Mouse (Mus musculus): ENCODE measurements around the gene Tnfrsf21. TPM values are rescaled to one million over a fixed set of nuclear protein-coding genes. Genes with fewer than 3 reads are reported as not detected.

The Tnfrsf21 gene
- polyA plus RNA-seq, 1 experiment from 2014 or later, result 15.6 TPM

- Histone ChIP-seq H3K9ac (ENCODE audit: low read length) (no peak overlapping the region), H3K4me1 (ENCODE audit: control insufficient read depth, insufficient read depth, low read length) (no peaks in the 10 kb centered on the region), H3K27ac (replicated peaks; ENCODE audit: low read depth, low read length) (no peak overlapping the region), H3K4me2 (ENCODE audit: low read depth, severe bottlenecking) (no peak overlapping the region), H3K9me3 (ENCODE audit: control insufficient read depth, low read length) (no peaks in the 10 kb centered on the region), H3K4me3 (ENCODE audit: low read depth, low read length) (no peak overlapping the region), H3K27me3 (ENCODE audit: control insufficient read depth, insufficient read depth, low read length) (no peaks in the 10 kb centered on the region), H3K36me3 (ENCODE audit: control insufficient read depth, insufficient read depth, low read length) (no peaks in the 10 kb centered on the region)
- 81% methylated on average over 3 of the region's 3 CpGs for WGBS
- DNase-seq (ENCODE audit: low spot score), result no peak
- no peak for ATAC-seq (ENCODE audit: insufficient number of reproducible peaks, low FRiP score, low TSS enrichment, low read depth)
Observed at GRCm38 (mm10) chr17:43029546-43029945, 13.2 kb downstream of the Tnfrsf21 start.

GRCm38 (mm10) chr17:43030290-43030689 lies 13.9 kb downstream of the Tnfrsf21 start:
- Histone ChIP-seq H3K4me3 (ENCODE audit: low read depth, low read length) (no peak overlapping the region), H3K27me3 (ENCODE audit: control insufficient read depth, insufficient read depth, low read length) (no peaks in the 10 kb centered on the region), H3K9me3 (ENCODE audit: control insufficient read depth, low read length) (no peaks in the 10 kb centered on the region), H3K9ac (ENCODE audit: low read length) (no peak overlapping the region), H3K36me3 (ENCODE audit: control insufficient read depth, insufficient read depth, low read length) (no peaks in the 10 kb centered on the region), H3K4me1 (ENCODE audit: control insufficient read depth, insufficient read depth, low read length) (no peaks in the 10 kb centered on the region), H3K4me2 (ENCODE audit: low read depth, severe bottlenecking) (no peak overlapping the region), H3K27ac (replicated peaks; ENCODE audit: low read depth, low read length) (no peak overlapping the region)
- ATAC-seq (ENCODE audit: insufficient number of reproducible peaks, low FRiP score, low TSS enrichment, low read depth) (no peak), DNase-seq (ENCODE audit: low spot score) (no peak)
- WGBS, result 89% methylated on average over 3 of the region's 3 CpGs

GRCm38 (mm10) chr17:43032489-43033036 lies 16.2 kb downstream of the Tnfrsf21 start:
- no peaks in the 10 kb centered on the region for H3K9me3 ChIP-seq (ENCODE audit: control insufficient read depth, low read length)
- H3K4me3 ChIP-seq (ENCODE audit: low read depth, low read length), result no peak overlapping the region
- DNase-seq (ENCODE audit: low spot score), result no peak
- H3K4me2 ChIP-seq (ENCODE audit: low read depth, severe bottlenecking), result no peak overlapping the region
- no peak overlapping the region for H3K27ac ChIP-seq (replicated peaks; ENCODE audit: low read depth, low read length)
- H3K27me3 ChIP-seq (ENCODE audit: control insufficient read depth, insufficient read depth, low read length), result no peaks in the 10 kb centered on the region
- no peaks in the 10 kb centered on the region for H3K4me1 ChIP-seq (ENCODE audit: control insufficient read depth, insufficient read depth, low read length)
- no peaks in the 10 kb centered on the region for H3K36me3 ChIP-seq (ENCODE audit: control insufficient read depth, insufficient read depth, low read length)
- 84% methylated on average over 8 of the region's 8 CpGs for WGBS
- no peak overlapping the region for H3K9ac ChIP-seq (ENCODE audit: low read length)
- no peak for ATAC-seq (ENCODE audit: insufficient number of reproducible peaks, low FRiP score, low TSS enrichment, low read depth)

GRCm38 (mm10) chr17:43035386-43035785 lies 19.0 kb downstream of the Tnfrsf21 start:
- H3K27ac ChIP-seq (replicated peaks; ENCODE audit: low read depth, low read length), result no peak overlapping the region
- H3K36me3 ChIP-seq (ENCODE audit: control insufficient read depth, insufficient read depth, low read length), result peaks cover 6% of the 10 kb centered on the region
- DNase-seq (ENCODE audit: low spot score) (no peak), ATAC-seq (ENCODE audit: insufficient number of reproducible peaks, low FRiP score, low TSS enrichment, low read depth) (no peak)
- no peaks in the 10 kb centered on the region for H3K27me3 ChIP-seq (ENCODE audit: control insufficient read depth, insufficient read depth, low read length)
- H3K9me3 ChIP-seq (ENCODE audit: control insufficient read depth, low read length), result no peaks in the 10 kb centered on the region
- no peak overlapping the region for H3K4me2 ChIP-seq (ENCODE audit: low read depth, severe bottlenecking)
- H3K4me3 ChIP-seq (ENCODE audit: low read depth, low read length), result no peak overlapping the region
- no peak overlapping the region for H3K9ac ChIP-seq (ENCODE audit: low read length)
- no peaks in the 10 kb centered on the region for H3K4me1 ChIP-seq (ENCODE audit: control insufficient read depth, insufficient read depth, low read length)
- 97% methylated on average over 2 of the region's 2 CpGs for WGBS

GRCm38 (mm10) chr17:43036058-43036757 lies 19.9 kb downstream of the Tnfrsf21 start:
- H3K27ac ChIP-seq (replicated peaks; ENCODE audit: low read depth, low read length), result no peak overlapping the region
- no peak overlapping the region for H3K4me2 ChIP-seq (ENCODE audit: low read depth, severe bottlenecking)
- H3K36me3 ChIP-seq (ENCODE audit: control insufficient read depth, insufficient read depth, low read length), result peaks cover 6% of the 10 kb centered on the region
- no peaks in the 10 kb centered on the region for H3K27me3 ChIP-seq (ENCODE audit: control insufficient read depth, insufficient read depth, low read length)
- no peaks in the 10 kb centered on the region for H3K4me1 ChIP-seq (ENCODE audit: control insufficient read depth, insufficient read depth, low read length)
- ATAC-seq (ENCODE audit: insufficient number of reproducible peaks, low FRiP score, low TSS enrichment, low read depth) (no peak), DNase-seq (ENCODE audit: low spot score) (no peak)
- no peaks in the 10 kb centered on the region for H3K9me3 ChIP-seq (ENCODE audit: control insufficient read depth, low read length)
- no peak overlapping the region for H3K4me3 ChIP-seq (ENCODE audit: low read depth, low read length)
- 86% methylated on average over 10 of the region's 10 CpGs for WGBS
- no peak overlapping the region for H3K9ac ChIP-seq (ENCODE audit: low read length)

GRCm38 (mm10) chr17:43040571-43040970 lies 24.2 kb downstream of the Tnfrsf21 start:
- Histone ChIP-seq H3K9me3 (ENCODE audit: control insufficient read depth, low read length) (no peaks in the 10 kb centered on the region), H3K9ac (ENCODE audit: low read length) (no peak overlapping the region), H3K27me3 (ENCODE audit: control insufficient read depth, insufficient read depth, low read length) (no peaks in the 10 kb centered on the region), H3K36me3 (ENCODE audit: control insufficient read depth, insufficient read depth, low read length) (peaks cover 6% of the 10 kb centered on the region), H3K27ac (replicated peaks; ENCODE audit: low read depth, low read length) (no peak overlapping the region), H3K4me3 (ENCODE audit: low read depth, low read length) (no peak overlapping the region), H3K4me2 (ENCODE audit: low read depth, severe bottlenecking) (no peak overlapping the region), H3K4me1 (ENCODE audit: control insufficient read depth, insufficient read depth, low read length) (no peaks in the 10 kb centered on the region)
- DNase-seq (ENCODE audit: low spot score) (no peak), ATAC-seq (ENCODE audit: insufficient number of reproducible peaks, low FRiP score, low TSS enrichment, low read depth) (no peak)
- 93% methylated on average over 3 of the region's 3 CpGs for WGBS

- H3K27me3 ChIP-seq (ENCODE audit: control insufficient read depth, insufficient read depth, low read length), result no peaks in the 10 kb centered on the region
- 93% methylated on average over 2 of the region's 2 CpGs for WGBS
- ATAC-seq (ENCODE audit: insufficient number of reproducible peaks, low FRiP score, low TSS enrichment, low read depth) (no peak), DNase-seq (ENCODE audit: low spot score) (no peak)
- no peak overlapping the region for H3K27ac ChIP-seq (replicated peaks; ENCODE audit: low read depth, low read length)
- H3K36me3 ChIP-seq (ENCODE audit: control insufficient read depth, insufficient read depth, low read length), result no peaks in the 10 kb centered on the region
- H3K9me3 ChIP-seq (ENCODE audit: control insufficient read depth, low read length), result no peaks in the 10 kb centered on the region
- H3K4me1 ChIP-seq (ENCODE audit: control insufficient read depth, insufficient read depth, low read length), result no peaks in the 10 kb centered on the region
- no peak overlapping the region for H3K4me2 ChIP-seq (ENCODE audit: low read depth, severe bottlenecking)
- H3K4me3 ChIP-seq (ENCODE audit: low read depth, low read length), result no peak overlapping the region
- H3K9ac ChIP-seq (ENCODE audit: low read length), result no peak overlapping the region
Observed at GRCm38 (mm10) chr17:43050619-43051018, 34.3 kb downstream of the Tnfrsf21 start.

GRCm38 (mm10) chr17:43052791-43053190 lies 36.4 kb downstream of the Tnfrsf21 start:
- H3K4me2 ChIP-seq (ENCODE audit: low read depth, severe bottlenecking), result no peak overlapping the region
- whole genome bisulfite sequencing, result 88% methylated on average over 1 of the region's 1 CpGs
- H3K27ac ChIP-seq (replicated peaks; ENCODE audit: low read depth, low read length), result no peak overlapping the region
- H3K4me3 ChIP-seq (ENCODE audit: low read depth, low read length), result no peak overlapping the region
- ATAC-seq (ENCODE audit: insufficient number of reproducible peaks, low FRiP score, low TSS enrichment, low read depth), result no peak
- H3K9ac ChIP-seq (ENCODE audit: low read length), result no peak overlapping the region
- no peak for DNase-seq (ENCODE audit: low spot score)
- H3K27me3 ChIP-seq (ENCODE audit: control insufficient read depth, insufficient read depth, low read length), result no peaks in the 10 kb centered on the region
- no peaks in the 10 kb centered on the region for H3K9me3 ChIP-seq (ENCODE audit: control insufficient read depth, low read length)
- H3K36me3 ChIP-seq (ENCODE audit: control insufficient read depth, insufficient read depth, low read length), result no peaks in the 10 kb centered on the region
- H3K4me1 ChIP-seq (ENCODE audit: control insufficient read depth, insufficient read depth, low read length), result no peaks in the 10 kb centered on the region

GRCm38 (mm10) chr17:43053943-43054342 lies 37.6 kb downstream of the Tnfrsf21 start:
- H3K4me3 ChIP-seq (ENCODE audit: low read depth, low read length), result no peak overlapping the region
- ATAC-seq (ENCODE audit: insufficient number of reproducible peaks, low FRiP score, low TSS enrichment, low read depth) (no peak), DNase-seq (ENCODE audit: low spot score) (no peak)
- no peak overlapping the region for H3K9ac ChIP-seq (ENCODE audit: low read length)
- no peak overlapping the region for H3K4me2 ChIP-seq (ENCODE audit: low read depth, severe bottlenecking)
- H3K36me3 ChIP-seq (ENCODE audit: control insufficient read depth, insufficient read depth, low read length), result no peaks in the 10 kb centered on the region
- no peaks in the 10 kb centered on the region for H3K9me3 ChIP-seq (ENCODE audit: control insufficient read depth, low read length)
- H3K27ac ChIP-seq (replicated peaks; ENCODE audit: low read depth, low read length), result no peak overlapping the region
- no peaks in the 10 kb centered on the region for H3K27me3 ChIP-seq (ENCODE audit: control insufficient read depth, insufficient read depth, low read length)
- H3K4me1 ChIP-seq (ENCODE audit: control insufficient read depth, insufficient read depth, low read length), result no peaks in the 10 kb centered on the region
- 95% methylated on average over 10 of the region's 10 CpGs for WGBS
